Mouse (Mus musculus) hindbrain, embryonic 11.5 days (tissue): Measurements from ENCODE around the gene F8. TPM values are rescaled to one million over a fixed set of nuclear protein-coding genes. Genes with fewer than 3 reads are reported as not detected.
"Not testable (repeated sequence)": the region's sequence is repeated elsewhere in the genome, so short reads cannot be mapped to it uniquely, and the experiment has no call there.

Experiments used
- ATAC-seq: fragments of 200-750 bp; cut with Nextera tagmentation; 2 replicates; pipeline ENCODE4 v1.8.0; 2017; ENCODE audit warnings: mild to moderate bottlenecking, moderate TSS enrichment, moderate library complexity; ENCODE audit not compliant: low FRiP score
- DNase-seq: peaks from one replicate; pipeline ENCODE4 v3.0.0-alpha.2; 2015; ENCODE audit warnings: low spot score
- H3K27ac ChIP-seq: fragments of 300-500 bp; sonication (generic); 2 replicates; pipeline ENCODE4 v1.5.1; 2014; ENCODE audit warnings: mild to moderate bottlenecking, low read depth, low read length
- H3K27me3 ChIP-seq: fragments of 300-500 bp; sonication (generic); 2 replicates; pipeline ENCODE4 v1.6.1; 2014; ENCODE audit warnings: mild to moderate bottlenecking, low read length, moderate library complexity, mixed read lengths; ENCODE audit not compliant: control insufficient read depth, insufficient read depth
- H3K36me3 ChIP-seq: fragments of 300-500 bp; sonication (generic); 2 replicates; pipeline ENCODE4 v1.6.1; 2014; ENCODE audit warnings: mild to moderate bottlenecking, low read length, moderate library complexity, mixed read lengths; ENCODE audit not compliant: control insufficient read depth, insufficient read depth
- H3K4me1 ChIP-seq: fragments of 300-500 bp; sonication (generic); replicated peaks from 2 replicates; pipeline ENCODE4 v1.6.1; 2014; ENCODE audit warnings: low read length, mixed read lengths; ENCODE audit not compliant: control insufficient read depth, insufficient read depth
- H3K4me2 ChIP-seq: fragments of 300-500 bp; sonication (generic); replicated peaks from 2 replicates; pipeline ENCODE4 v1.6.1; 2014; ENCODE audit warnings: mild to moderate bottlenecking, low read depth, low read length
- H3K4me3 ChIP-seq: fragments of 300-500 bp; sonication (generic); 2 replicates; pipeline ENCODE4 v1.5.1; 2014; ENCODE audit warnings: low read depth, low read length
- H3K9ac ChIP-seq: fragments of 300-500 bp; sonication (generic); 2 replicates; pipeline ENCODE4 v1.6.1; 2014; ENCODE audit warnings: low read depth, low read length
- H3K9me3 ChIP-seq: fragments of 300-500 bp; sonication (generic); 2 replicates; pipeline ENCODE4 v1.6.1; 2016; ENCODE audit warnings: low read length; ENCODE audit not compliant: control insufficient read depth
- WGBS: fragments of 180-500 bp; shearing (Covaris S2); extraction: QIAGEN DNeasy Blood & Tissue Kit; methylation state at CpG from one replicate; pipeline ENCODE4 v1.1.7; 2014; 5-methylcytosine and 5-hydroxymethylcytosine counted together
- polyA plus RNA-seq: library from polyadenylated mRNA; unstranded; fragments of >200 nt; fragmentation: Nextera tagmentation; extraction: Ambion mirVana; gene quantifications from 2 replicates; pipeline ENCODE4 v1.2.1, GENCODE M21; 2014

The F8 gene
- polyA plus RNA-seq, 1 experiment from 2014 or later, result 0.73 TPM

DNA sequence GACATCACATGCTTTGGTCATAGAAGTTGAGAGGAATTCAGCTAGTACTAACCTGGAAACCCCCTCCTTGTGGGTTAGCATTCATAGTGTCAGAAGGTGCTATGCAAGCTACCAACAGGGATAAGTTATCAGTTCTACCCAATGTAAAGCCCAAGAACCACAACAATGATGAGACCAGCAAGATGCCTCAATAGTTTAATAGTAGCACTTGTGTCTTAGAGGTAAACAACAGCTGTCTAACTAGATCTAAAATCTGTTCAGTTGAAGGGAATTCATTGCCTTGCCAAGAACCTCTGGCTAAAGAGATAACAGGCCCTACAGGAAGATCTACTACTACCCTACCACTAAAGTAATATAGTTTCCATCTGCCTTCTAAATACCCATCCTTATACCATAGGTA lies 5.6 kb downstream of the F8 start:
- H3K36me3 ChIP-seq, result no peaks in the 10 kb centered on the region
- no peaks in the 10 kb centered on the region for H3K4me1 ChIP-seq
- H3K9me3 ChIP-seq, result no peaks in the 10 kb centered on the region
- no peak overlapping the region for H3K4me3 ChIP-seq
- H3K27me3 ChIP-seq, result no peaks in the 10 kb centered on the region
- no peak for ATAC-seq
- no peak overlapping the region for H3K27ac ChIP-seq
- no peak overlapping the region for H3K9ac ChIP-seq
- H3K4me2 ChIP-seq, result no peak overlapping the region
- no peak for DNase-seq

DNA sequence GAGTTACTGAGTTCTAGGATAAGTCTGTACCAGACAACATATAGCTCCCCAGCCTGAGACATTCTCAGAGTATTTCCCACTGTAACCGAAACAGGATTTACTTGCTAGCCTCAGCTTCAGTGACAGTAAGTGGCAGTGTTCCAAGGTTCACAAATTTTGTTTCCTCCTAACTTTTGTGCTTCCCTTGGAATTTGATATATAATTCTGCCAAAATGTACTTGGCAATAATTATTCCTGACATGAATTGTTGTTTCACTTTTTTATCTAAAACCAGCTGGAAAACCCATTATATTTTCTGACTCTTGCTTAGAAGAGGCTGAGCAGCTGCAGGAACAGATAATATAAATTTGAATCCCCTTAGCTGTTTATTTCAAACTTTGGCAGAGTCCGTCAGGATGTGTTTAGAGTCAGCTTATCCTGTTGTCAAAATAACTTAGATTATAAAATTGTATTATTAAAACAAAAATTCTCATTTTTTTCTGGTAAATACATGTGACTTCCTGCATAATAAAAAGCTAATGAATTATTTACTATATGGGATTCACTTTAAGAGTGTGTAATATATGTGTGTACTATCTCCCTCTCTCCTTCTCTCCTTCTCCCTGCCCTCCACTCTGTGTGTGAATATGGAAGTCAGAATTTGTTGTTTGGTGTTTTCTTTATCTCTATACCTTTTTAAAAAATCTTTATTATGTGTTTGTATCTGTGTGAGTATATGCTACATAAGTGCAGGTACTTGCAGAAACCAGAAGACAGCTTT lies 9.6 kb downstream of the F8 start:
- Histone ChIP-seq H3K36me3 (no peaks in the 10 kb centered on the region), H3K27me3 (no peaks in the 10 kb centered on the region), H3K4me3 (no peak overlapping the region), H3K27ac (no peak overlapping the region), H3K9ac (no peak overlapping the region), H3K4me2 (no peak overlapping the region), H3K9me3 (no peaks in the 10 kb centered on the region), H3K4me1 (no peaks in the 10 kb centered on the region)
- ATAC-seq (no peak), DNase-seq (no peak)
- 86% methylated on average over 2 of the region's 2 CpGs for WGBS

DNA sequence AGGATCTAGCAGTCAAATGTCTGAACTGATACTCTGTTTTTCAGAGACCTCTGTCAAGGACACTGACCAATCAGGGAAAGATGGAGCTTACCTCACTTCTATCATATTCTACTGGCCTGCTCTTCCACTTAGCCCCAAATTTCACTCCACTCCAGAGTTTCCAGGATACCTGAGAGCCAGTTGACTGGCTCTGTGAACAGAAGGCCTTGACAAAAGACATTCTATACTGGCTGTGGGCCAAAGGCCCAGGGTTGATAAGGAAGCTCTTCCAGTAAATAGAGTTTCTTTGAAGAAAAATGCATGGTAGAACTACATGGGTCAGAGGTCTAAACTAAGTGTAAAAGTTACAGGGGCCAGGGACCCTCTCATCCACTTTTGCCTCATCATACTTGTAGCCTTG lies 12.2 kb downstream of the F8 start:
- H3K9me3 ChIP-seq, result no peaks in the 10 kb centered on the region
- H3K9ac ChIP-seq, result no peak overlapping the region
- H3K4me3 ChIP-seq, result no peak overlapping the region
- H3K27me3 ChIP-seq, result no peaks in the 10 kb centered on the region
- ATAC-seq (no peak), DNase-seq (no peak)
- no peaks in the 10 kb centered on the region for H3K36me3 ChIP-seq
- no peak overlapping the region for H3K4me2 ChIP-seq
- no peak overlapping the region for H3K27ac ChIP-seq
- no peaks in the 10 kb centered on the region for H3K4me1 ChIP-seq

DNA sequence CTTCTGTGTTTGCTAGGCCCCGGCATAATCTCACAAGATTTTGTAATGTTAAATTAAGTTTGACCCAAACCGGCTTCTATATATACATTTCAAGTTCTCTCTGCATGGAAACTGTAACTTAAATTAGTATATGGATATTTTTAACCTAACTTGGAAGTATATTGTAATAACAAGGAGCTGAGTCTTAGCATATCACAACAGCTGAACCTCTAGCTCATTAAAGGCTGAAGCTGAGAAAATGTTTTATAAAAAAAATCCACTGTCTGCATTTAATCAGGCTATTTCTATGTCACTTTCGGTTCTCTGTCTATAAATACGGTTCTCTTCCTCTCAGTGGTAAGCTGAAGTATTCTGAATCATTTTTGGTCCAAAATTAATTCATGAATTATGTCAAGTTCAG lies 58.9 kb downstream of the F8 start:
- Histone ChIP-seq H3K4me3 (no peak overlapping the region), H3K27ac (no peak overlapping the region), H3K4me1 (no peaks in the 10 kb centered on the region), H3K27me3 (no peaks in the 10 kb centered on the region), H3K4me2 (no peak overlapping the region), H3K9me3 (no peaks in the 10 kb centered on the region), H3K9ac (no peak overlapping the region), H3K36me3 (no peaks in the 10 kb centered on the region)
- WGBS, result 93% methylated on average over 4 of the region's 4 CpGs
- DNase-seq, result no peak
- no peak for ATAC-seq

DNA sequence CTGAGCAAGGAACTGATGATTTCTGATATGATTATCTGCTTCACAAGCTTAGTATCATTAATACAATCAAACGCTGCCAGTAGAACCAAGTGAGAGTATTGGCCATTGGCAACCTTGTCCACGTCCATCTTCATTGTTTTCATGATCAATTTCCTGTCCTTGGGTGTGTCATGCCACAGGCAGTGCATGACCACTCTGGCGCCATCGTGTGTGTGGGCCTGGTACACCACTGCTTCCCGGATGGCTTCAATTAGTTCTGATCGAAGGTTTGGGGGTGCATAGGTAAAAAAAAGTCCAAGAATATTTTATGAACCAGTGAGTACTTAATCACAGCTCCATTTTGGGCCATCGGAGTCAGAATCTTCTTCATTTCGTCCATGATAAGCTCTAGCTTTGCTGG lies 110.7 kb downstream of the F8 start:
- Histone ChIP-seq H3K27ac (no peak overlapping the region), H3K36me3 (no peaks in the 10 kb centered on the region), H3K4me3 (no peak overlapping the region), H3K4me1 (no peaks in the 10 kb centered on the region), H3K27me3 (no peaks in the 10 kb centered on the region), H3K4me2 (no peak overlapping the region), H3K9me3 (no peaks in the 10 kb centered on the region), H3K9ac (no peak overlapping the region)
- 76% methylated on average over 8 of the region's 8 CpGs for WGBS
- ATAC-seq (no peak), DNase-seq (no peak)

DNA sequence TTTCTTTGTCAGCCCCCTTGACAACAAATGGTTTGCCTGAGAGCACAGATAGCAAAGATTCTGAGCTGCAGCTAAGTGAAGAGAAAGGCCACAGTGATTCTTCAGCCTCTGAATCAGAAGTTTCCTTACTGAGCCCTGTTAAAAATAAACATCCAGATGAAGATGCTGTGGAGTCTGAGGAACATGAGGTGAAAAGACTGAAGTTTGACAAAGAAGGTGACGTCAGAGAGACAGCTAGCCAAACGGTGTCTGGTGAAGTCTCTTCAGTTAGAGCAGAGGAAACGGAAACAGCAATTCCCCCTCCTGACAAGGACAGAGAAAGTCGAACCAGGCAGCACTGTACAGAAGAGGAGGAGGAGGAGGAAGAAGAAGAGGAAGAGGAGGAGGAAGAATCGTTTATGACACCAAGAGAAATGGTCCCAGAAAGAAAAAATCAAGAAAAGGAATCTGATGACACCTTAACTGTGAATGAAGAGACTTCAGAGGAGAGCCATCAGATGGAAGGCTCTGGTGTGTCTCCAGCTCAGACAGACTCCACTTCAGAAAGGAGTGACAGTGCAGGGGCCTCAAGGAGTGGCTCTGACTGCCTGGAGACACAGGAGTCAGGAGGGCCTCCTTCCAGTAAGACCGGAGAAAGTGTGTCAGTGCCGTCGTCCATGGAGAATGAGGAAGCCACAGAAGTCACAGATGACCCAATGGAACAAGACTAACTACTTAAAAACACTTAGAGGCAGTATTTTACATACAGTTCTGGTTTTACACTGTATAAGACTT lies 148.6 kb downstream of the F8 start:
- H3K27me3 ChIP-seq, ATAC-seq, H3K4me1 ChIP-seq, H3K4me3 ChIP-seq, H3K36me3 ChIP-seq, H3K9me3 ChIP-seq, H3K4me2 ChIP-seq, H3K9ac ChIP-seq, DNase-seq, H3K27ac ChIP-seq: not testable (repeated sequence)
- WGBS, result 67% methylated on average over 7 of the region's 8 CpGs

DNA sequence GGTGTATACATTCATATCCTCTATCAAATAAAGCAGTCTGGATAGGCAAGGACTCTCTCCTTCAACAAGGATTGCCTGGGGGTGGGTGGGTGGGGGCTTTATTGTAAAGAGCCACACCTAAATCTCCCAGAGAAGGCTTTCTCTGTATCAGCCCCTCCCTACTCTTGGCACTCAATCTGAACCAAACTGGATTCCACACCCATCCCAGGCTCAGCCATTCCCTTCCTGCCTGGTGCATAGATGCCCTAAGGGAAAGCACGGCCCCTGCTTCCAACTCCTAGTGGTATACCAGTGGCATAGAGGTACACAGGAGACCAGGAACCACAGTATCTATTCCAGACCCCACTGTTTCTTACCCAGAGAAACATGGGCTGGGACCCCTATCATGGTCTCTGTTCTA lies 151.0 kb downstream of the F8 start:
- Histone ChIP-seq H3K36me3 (no peaks in the 10 kb centered on the region), H3K4me3 (no peak overlapping the region), H3K9ac (no peak overlapping the region), H3K4me1 (no peaks in the 10 kb centered on the region), H3K9me3 (no peaks in the 10 kb centered on the region), H3K27ac (no peak overlapping the region), H3K4me2 (no peak overlapping the region), H3K27me3 (no peaks in the 10 kb centered on the region)
- WGBS, result 89% methylated on average over 1 of the region's 1 CpGs
- DNase-seq (no peak), ATAC-seq (no peak)

DNA sequence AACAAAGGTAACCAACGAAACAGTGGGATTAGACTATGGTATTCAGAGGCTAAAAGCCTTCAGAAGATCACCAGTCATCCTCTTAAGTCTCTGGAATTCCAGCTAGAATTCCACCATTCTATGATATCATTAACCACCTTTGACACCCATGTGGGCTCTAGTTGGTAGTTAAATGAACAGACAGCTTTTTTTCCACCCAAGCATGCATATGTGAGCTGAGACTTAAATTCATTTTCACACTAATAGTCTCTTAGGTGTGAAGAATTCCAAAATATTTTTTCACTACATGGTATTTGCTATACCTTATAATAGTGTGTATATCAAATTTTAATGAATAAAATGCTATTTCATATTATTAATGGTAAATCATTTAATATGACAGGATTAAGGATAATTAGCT lies 218.7 kb downstream of the F8 start, which contains the start of gene Smim9:
TSS of gene Smim9 (minus strand) at position 101 of the 400 bp plus-strand sequence.
- ATAC-seq, result no peak
- Histone ChIP-seq H3K27ac (no peak within 1 kb of the TSS), H3K9ac (no peak within 1 kb of the TSS), H3K4me3 (no peak within 1 kb of the TSS), H3K4me2 (no peak within 1 kb of the TSS), H3K27me3 (no peaks in the 10 kb centered on the region), H3K9me3 (no peaks in the 10 kb centered on the region), H3K4me1 (no peaks in the 10 kb centered on the region), H3K36me3 (no peaks in the 10 kb centered on the region)
- no peak for DNase-seq
- 81% methylated on average over 1 of the region's 1 CpGs for WGBS
